Mouse (Mus musculus): Measurements from ENCODE around the gene Zbtb43. TPM values are rescaled to one million over a fixed set of nuclear protein-coding genes. Genes with fewer than 3 reads are reported as not detected.

Gene Zbtb43
- total and polyA plus RNA-seq, 3 experiments, result 9.2 to 20.3 (median 20.0) TPM

GRCm38 (mm10) chr2:33400541-33400940 is 67.8 kb downstream of the Zbtb43 start:
- Histone ChIP-seq H3K36me3 (ENCODE audit: control insufficient read depth, insufficient read depth, low read length) (no peaks in the 10 kb centered on the region), H3K79me2 (replicated peaks; ENCODE audit: control insufficient read depth, insufficient read depth, low read length) (no peaks in the 10 kb centered on the region), H3K27ac (no peak overlapping the region), H3K9ac (ENCODE audit: low read depth, low read length) (no peak overlapping the region), H3K4me3 (no peak overlapping the region), H3K27me3 (ENCODE audit: control insufficient read depth, insufficient read depth, low read length) (no peaks in the 10 kb centered on the region), H3K4me1 (ENCODE audit: control insufficient read depth, insufficient read depth, low read length) (no peaks in the 10 kb centered on the region)
- no peak for DNase-seq
- WGBS, result 66% methylated on average over 5 of the region's 5 CpGs
- TF ChIP-seq EP300 (IDR thresholded peaks at IDR 0.05; ENCODE audit: insufficient read depth, low read depth, low read length), result no peak
- no peak for TF ChIP-seq CTCF (IDR thresholded peaks at IDR 0.05)
- no peak for TF ChIP-seq POLR2A (IDR thresholded peaks at IDR 0.05; ENCODE audit: insufficient read depth, low read depth, low read length)
- intact Hi-C loops (cut with DNase I), result no loop called here

Other genes starting within 250 kb of the Zbtb43 start
- gene Ralgps1, start 97.1 kb downstream of the Zbtb43 start, total RNA-seq (2021), result 1 to 10 TPM; 4.9 to 5.3 TPM
- gene Ralgps1, start 97.1 kb downstream of the Zbtb43 start, polyA plus RNA-seq (2012; rRNA removed), result 3.8 and 5.2 TPM in 2 replicates
- gene Zbtb34, start 37.2 kb downstream of the Zbtb43 start, total RNA-seq (2021), result 1 to 10 TPM; 5.7 to 7.3 TPM
- gene Zbtb34, start 37.2 kb downstream of the Zbtb43 start, polyA plus RNA-seq (2012; rRNA removed), result 5.0 and 8.1 TPM in 2 replicates
- gene Lmx1b, start 172.0 kb upstream of the Zbtb43 start, total RNA-seq (2021), result under 1 TPM in 1 of 2 experiments, not detected in 1; 0.18 TPM
- 0.06 and 0.08 TPM in 2 replicates for gene Lmx1b, start 172.0 kb upstream of the Zbtb43 start, polyA plus RNA-seq (2012; rRNA removed)

All from heart, adult 2 months (tissue).